Mouse (Mus musculus) macrophage (primary cell): ENCODE data around the gene Asrgl1. TPM values are rescaled to one million over a fixed set of nuclear protein-coding genes. Genes with fewer than 3 reads are reported as not detected.

Experiments
- H3K27ac ChIP-seq: fragments of 350-480 bp; formaldehyde crosslinking; 2 replicates; pipeline ENCODE4 v1.9.0; 2021
- H3K36me3 ChIP-seq: fragments of 350-480 bp; formaldehyde crosslinking; 2 replicates; pipeline ENCODE4 v1.9.0; 2021; ENCODE audit errors: inconsistent target
- H3K4me3 ChIP-seq: fragments of 350-480 bp; formaldehyde crosslinking; 2 replicates; pipeline ENCODE4 v1.9.0; 2021; ENCODE audit errors: inconsistent target
- H3K79me2 ChIP-seq: fragments of 350-480 bp; formaldehyde crosslinking; 2 replicates; pipeline ENCODE4 v1.9.0; 2021; ENCODE audit errors: inconsistent target
- WGBS: methylation state at CpG from one replicate; pipeline ENCODE4 v1.1.7; 2026; ENCODE audit warnings: inconsistent platforms; ENCODE audit not compliant: missing documents; 5-methylcytosine and 5-hydroxymethylcytosine counted together
- polyA plus RNA-seq: library from polyadenylated mRNA; stranded (reverse); fragments of 250-400 nt; gene quantifications from 3 replicates; pipeline ENCODE4 v1.2.4, GENCODE M21; 2018; ENCODE audit warnings: inconsistent platforms

The Asrgl1 gene
- polyA plus RNA-seq, 1 experiment from 2014 or later, result 2.1 TPM

DNA sequence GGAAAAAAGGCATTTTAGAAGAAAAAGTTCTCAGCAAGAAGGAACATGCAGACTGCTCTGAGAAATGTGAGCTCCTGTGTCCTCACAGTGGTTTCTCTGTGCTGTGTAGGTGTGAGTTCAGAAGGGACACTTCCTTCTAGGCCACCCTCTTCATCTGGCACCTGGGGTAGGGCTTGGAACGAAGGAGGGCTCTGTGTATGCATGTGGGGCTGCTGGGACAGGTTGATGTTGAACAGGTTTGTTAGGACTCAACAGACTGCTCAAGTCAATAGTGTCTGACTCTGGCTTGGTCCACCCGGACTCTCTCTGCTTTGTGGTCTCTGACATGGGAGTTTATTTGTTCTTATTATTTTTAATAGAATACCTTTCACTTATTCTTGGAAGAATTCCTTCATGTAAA lies 65.1 kb downstream of the Asrgl1 start:
- Histone ChIP-seq H3K79me2 (no peaks in the 10 kb centered on the region), H3K4me3 (no peak overlapping the region), H3K36me3 (no peaks in the 10 kb centered on the region), H3K27ac (peak overlapping the region; percentile 99)
- WGBS, result 94% methylated on average over 2 of the region's 2 CpGs

DNA sequence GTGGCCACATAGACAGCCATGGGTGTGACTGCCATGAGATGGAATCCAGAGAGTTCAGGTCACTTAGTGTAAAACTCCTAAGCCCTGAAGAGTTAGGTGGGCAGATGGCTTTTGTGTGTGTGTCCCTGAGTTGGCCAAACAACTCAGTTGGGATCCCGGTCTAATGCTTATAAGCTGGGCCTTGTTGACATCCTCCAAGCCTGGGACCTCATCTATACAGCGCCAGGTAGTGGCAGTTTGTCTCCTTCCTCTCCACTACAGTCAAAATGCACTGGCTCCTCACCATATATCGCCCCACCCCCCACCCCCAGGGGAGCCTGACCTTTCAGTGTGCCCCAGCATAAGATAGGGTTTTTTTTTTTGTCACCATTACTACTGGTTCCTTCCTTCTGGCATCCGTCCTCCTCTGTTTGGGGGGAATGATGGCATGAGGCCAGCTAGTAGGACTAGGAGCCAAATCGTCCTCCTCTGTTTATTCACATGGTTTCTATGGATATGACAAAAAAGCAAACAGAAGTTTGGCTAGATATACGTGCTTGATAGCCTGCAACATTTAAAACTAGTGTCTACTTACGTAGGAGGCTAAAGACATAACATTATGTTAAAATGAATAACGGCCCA lies 65.6 kb downstream of the Asrgl1 start:
- H3K27ac ChIP-seq, result peak overlapping the region; percentile 99
- no peak overlapping the region for H3K4me3 ChIP-seq
- H3K36me3 ChIP-seq, result no peaks in the 10 kb centered on the region
- 66% methylated on average over 8 of the region's 8 CpGs for WGBS
- no peaks in the 10 kb centered on the region for H3K79me2 ChIP-seq

DNA sequence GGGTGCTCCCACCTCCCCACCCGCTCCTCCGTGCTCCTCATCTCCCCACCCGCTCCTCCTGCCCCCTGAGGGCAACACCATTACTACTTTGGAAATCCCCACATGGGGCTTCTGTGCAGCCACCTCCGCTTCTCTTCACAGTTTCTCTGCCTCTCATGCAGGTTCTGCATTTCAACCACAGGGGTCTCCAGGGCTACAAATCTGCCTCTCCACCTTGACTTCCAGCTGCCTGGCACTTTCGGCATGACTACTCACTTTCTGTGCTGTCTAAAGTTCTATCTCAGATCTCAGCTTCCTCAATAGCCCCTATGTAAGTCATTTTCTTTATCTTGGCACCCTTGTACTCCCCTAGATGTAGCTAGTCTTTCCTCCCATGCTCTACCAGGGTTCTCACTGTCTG lies 68.1 kb downstream of the Asrgl1 start:
- 72% methylated on average over 5 of the region's 5 CpGs for WGBS
- Histone ChIP-seq H3K4me3 (no peak overlapping the region), H3K27ac (0 out of 2 replicates have a peak overlapping the region, but pooled peaks have one; percentile 74)

DNA sequence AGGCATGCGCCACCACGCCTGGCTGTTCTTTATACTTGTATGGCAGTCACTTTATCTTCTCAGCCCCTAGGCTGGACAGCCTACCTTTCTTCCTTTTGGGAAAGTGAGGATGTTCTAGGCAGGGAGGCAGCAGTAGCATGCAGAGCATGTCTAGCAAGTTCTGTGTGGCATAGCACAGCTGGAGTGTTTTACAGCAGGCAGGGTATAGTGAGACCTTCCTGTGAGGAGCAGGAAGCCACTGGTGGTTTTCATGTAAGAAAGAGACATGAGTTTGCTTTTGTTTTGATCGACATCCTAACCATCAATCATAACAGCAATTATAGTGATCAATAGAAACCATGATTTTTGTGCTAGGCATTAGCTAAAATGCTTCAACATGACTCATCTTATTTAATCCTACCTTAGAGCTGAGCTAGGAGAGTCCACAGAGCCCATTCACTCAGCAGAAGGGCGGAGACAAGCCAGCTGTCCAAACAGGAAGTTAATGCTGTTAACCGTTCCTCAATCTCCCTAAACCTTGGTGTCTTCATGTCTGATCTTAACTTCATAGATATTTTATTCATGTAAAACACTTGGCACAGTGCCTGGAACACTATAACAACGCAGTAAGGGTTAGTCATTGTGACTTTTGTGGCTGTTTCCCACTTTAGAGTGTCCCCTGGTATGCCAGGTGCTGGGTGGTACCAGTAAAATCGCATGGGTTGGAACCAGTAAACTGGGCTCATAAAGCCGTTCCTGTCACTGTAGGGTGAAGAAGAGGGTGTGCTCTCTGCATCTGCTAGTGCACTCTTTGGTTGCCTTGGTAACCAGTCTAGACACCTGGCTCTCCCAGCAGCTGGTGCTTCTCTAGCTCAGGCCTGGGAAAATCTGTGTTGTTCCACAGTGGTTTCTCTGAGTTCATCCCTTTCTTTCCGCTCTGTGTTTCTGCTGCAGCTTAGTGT lies 69.5 kb downstream of the Asrgl1 start:
- no peak overlapping the region for H3K4me3 ChIP-seq
- peak overlapping the region; percentile 74 for H3K27ac ChIP-seq
- WGBS, result 36% methylated on average over 9 of the region's 9 CpGs
- no peaks in the 10 kb centered on the region for H3K79me2 ChIP-seq
- H3K36me3 ChIP-seq, result no peaks in the 10 kb centered on the region

More for the DNA sequence above, 68.1 kb downstream of the Asrgl1 start:
- H3K79me2 ChIP-seq, result no peaks in the 10 kb centered on the region
- no peaks in the 10 kb centered on the region for H3K36me3 ChIP-seq

DNA sequence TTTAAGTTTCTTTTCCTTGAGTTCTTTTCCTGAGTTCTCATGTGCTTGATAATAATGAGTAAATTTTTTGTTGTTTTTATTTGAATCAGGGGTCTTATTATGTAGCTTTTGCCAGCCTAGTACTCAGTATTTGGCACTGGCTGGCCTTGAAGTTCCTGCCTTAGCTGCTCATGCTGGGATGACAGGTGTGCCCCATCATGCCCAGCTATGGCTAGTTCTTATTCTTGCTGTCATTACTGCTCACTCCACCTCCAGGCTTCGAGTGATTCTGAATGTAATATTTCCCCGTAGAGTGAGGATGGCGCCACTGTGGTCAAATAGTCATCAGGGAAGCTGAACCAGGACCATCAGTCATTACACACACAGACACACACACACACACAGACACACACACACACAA lies 71.6 kb downstream of the Asrgl1 start:
- no peaks in the 10 kb centered on the region for H3K79me2 ChIP-seq
- no peak overlapping the region for H3K4me3 ChIP-seq
- WGBS, result 93% methylated on average over 3 of the region's 3 CpGs
- no peaks in the 10 kb centered on the region for H3K36me3 ChIP-seq
- H3K27ac ChIP-seq, result peak overlapping the region; percentile 95; the same call in 1 of the 2 replicates

DNA sequence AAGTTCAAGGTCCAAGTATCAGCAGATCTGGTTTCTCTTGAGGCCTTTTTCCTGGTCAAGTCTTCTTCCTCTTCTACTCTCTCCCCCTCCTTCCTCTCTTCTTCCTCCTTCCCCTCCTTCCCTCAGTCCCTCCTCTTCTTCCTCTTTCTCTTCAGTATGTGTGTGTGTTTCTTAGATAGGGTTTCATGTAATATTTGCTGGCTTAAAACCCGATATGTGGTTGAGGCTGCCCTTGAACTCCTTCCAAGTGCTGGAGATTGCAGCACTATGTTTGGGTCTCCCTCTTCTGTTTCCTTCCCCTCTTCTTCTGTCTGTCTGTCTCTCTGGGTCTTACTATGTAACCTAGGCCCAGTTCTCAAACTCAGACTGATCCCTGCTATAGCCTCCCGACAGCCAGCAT lies 72.6 kb downstream of the Asrgl1 start:
- Histone ChIP-seq H3K27ac (peak overlapping the region; percentile 95), H3K4me3 (no peak overlapping the region), H3K79me2 (no peaks in the 10 kb centered on the region), H3K36me3 (no peaks in the 10 kb centered on the region)
- 4% methylated on average over 2 of the region's 2 CpGs for WGBS

DNA sequence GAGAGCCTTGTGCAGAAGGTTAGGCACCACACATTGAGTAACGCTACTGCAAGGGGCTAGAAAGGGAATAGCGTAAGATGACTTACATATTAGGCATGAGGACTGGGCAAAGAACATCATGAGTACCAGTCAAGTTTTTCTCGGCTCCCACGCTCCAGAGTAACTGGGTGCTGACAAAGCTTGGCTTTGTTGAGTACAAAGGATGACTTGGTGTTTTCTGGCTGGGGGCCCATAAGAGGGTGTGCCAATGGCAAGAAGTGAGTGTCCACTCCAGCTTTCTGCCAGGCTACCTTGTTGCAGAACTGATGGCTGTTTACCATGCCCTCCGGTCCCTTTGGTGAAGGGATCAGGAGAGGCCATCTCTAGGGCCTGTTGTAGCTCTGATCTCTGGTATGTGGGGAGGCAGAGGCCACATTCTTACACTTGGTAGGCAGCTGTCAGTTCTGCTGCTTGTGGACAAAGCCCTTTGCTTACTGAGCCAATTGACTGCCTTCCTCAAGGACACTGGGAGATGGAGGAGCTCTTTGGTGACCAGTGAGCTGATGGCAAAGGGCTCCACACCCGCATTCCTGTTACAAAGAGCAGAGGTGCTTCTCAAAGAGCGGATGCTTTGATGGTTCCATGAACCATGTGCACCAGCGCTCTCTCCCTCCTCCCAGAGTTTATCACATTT lies 74.1 kb downstream of the Asrgl1 start:
- Histone ChIP-seq H3K79me2 (no peaks in the 10 kb centered on the region), H3K4me3 (no peak overlapping the region), H3K27ac (peak overlapping the region; percentile 95), H3K36me3 (no peaks in the 10 kb centered on the region)
- WGBS, result 95% methylated on average over 8 of the region's 8 CpGs

DNA sequence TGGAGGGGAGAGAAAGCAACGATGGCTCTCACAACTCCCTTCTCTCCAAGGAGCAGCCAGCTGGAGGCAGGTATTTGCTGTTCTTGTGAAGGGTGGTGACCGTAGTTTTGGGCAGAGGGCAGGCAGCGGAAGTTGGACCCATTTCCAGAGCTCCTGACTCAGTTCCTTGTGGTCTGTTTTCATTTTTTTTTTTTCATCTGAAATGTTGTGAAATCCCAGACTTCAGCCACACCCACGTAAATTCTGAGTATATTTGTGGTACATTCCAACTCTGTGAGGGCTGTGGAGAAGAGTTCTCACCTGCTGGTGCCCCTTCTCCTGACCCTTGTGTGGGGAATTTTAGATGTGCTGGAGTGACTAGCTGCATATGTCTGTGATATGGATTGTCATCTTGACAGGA lies 75.3 kb downstream of the Asrgl1 start:
- Histone ChIP-seq H3K27ac (peak overlapping the region; percentile 95), H3K4me3 (no peak overlapping the region), H3K79me2 (no peaks in the 10 kb centered on the region), H3K36me3 (no peaks in the 10 kb centered on the region)
- 4% methylated on average over 4 of the region's 4 CpGs for WGBS

Other genes starting within 250 kb of the Asrgl1 start
- 48.2 to 79.8 TPM (median 50.8 TPM) in 3 replicates for gene 1810009A15Rik, start 246.8 kb downstream of the Asrgl1 start, polyA plus RNA-seq
- not detected in 3 replicates for gene Gm49416, start 246.7 kb downstream of the Asrgl1 start, polyA plus RNA-seq
- gene Ints5, start 242.6 kb downstream of the Asrgl1 start, polyA plus RNA-seq, result 4.4 to 13.0 TPM (median 11.6 TPM) in 3 replicates
- gene Ganab, start 237.6 kb downstream of the Asrgl1 start, polyA plus RNA-seq, result 70.1 to 93.3 TPM (median 80.1 TPM) in 3 replicates
- gene B3gat3, start 215.3 kb downstream of the Asrgl1 start, polyA plus RNA-seq, result 38.7 to 45.8 TPM (median 41.0 TPM) in 3 replicates
- gene Rom1, start 206.3 kb downstream of the Asrgl1 start, polyA plus RNA-seq, result 1.3 to 2.3 TPM (median 1.9 TPM) in 3 replicates
- gene Eml3, start 206.1 kb downstream of the Asrgl1 start, polyA plus RNA-seq, result 17.0 to 32.0 TPM (median 23.3 TPM) in 3 replicates
- 63.1 to 68.2 TPM (median 63.7 TPM) in 3 replicates for gene Mta2, start 193.8 kb downstream of the Asrgl1 start, polyA plus RNA-seq
- 11.5 to 14.4 TPM (median 13.4 TPM) in 3 replicates for gene Tut1, start 181.8 kb downstream of the Asrgl1 start, polyA plus RNA-seq
- gene Eef1g, start 168.6 kb downstream of the Asrgl1 start, polyA plus RNA-seq, result 224 to 506 TPM (median 366 TPM) in 3 replicates
- 97.5 to 169 TPM (median 125 TPM) in 3 replicates for gene Ahnak, start 146.4 kb downstream of the Asrgl1 start, polyA plus RNA-seq
- not detected in 3 replicates for gene Scgb1a1, start 47.7 kb downstream of the Asrgl1 start, polyA plus RNA-seq